Mouse (Mus musculus) neural tube, embryonic 13.5 days (tissue): Measurements from ENCODE around the gene Krt26. TPM values are rescaled to one million over a fixed set of nuclear protein-coding genes. Genes with fewer than 3 reads are reported as not detected.

Source experiments
- ATAC-seq: fragments of 200-750 bp; cut with Nextera tagmentation; 2 replicates; pipeline ENCODE4 v1.8.0; 2017; ENCODE audit warnings: low read depth, mild to moderate bottlenecking, moderate TSS enrichment, moderate library complexity
- H3K27ac ChIP-seq: fragments of 300-500 bp; sonication (generic); replicated peaks from 2 replicates; pipeline ENCODE4 v1.5.1; 2015; ENCODE audit warnings: moderate library complexity, mild to moderate bottlenecking, inconsistent platforms
- H3K27me3 ChIP-seq: fragments of 300-500 bp; sonication (generic); 2 replicates; pipeline ENCODE4 v1.6.1; 2015; ENCODE audit warnings: mild to moderate bottlenecking, inconsistent platforms
- H3K36me3 ChIP-seq: fragments of 300-500 bp; sonication (generic); 2 replicates; pipeline ENCODE4 v1.6.1; 2015; ENCODE audit warnings: mild to moderate bottlenecking, inconsistent platforms
- H3K4me1 ChIP-seq: fragments of 300-500 bp; sonication (generic); replicated peaks from 2 replicates; pipeline ENCODE4 v1.6.1; 2015; ENCODE audit warnings: inconsistent platforms
- H3K4me2 ChIP-seq: fragments of 300-500 bp; sonication (generic); 2 replicates; pipeline ENCODE4 v1.6.1; 2015; ENCODE audit warnings: inconsistent platforms, mild to moderate bottlenecking, moderate library complexity
- H3K4me3 ChIP-seq: fragments of 300-500 bp; sonication (generic); 2 replicates; pipeline ENCODE4 v1.5.1; 2015; ENCODE audit warnings: mild to moderate bottlenecking, inconsistent platforms
- H3K9ac ChIP-seq: fragments of 300-500 bp; sonication (generic); 2 replicates; pipeline ENCODE4 v1.6.1; 2015; ENCODE audit warnings: moderate library complexity, mild to moderate bottlenecking, inconsistent platforms
- H3K9me3 ChIP-seq: fragments of 300-500 bp; sonication (generic); 2 replicates; pipeline ENCODE4 v1.6.1; 2016; ENCODE audit warnings: inconsistent platforms
- WGBS: fragments of 180-500 bp; shearing (Covaris S2); methylation state at CpG from one replicate; pipeline ENCODE4 v1.1.7; 2015; 5-methylcytosine and 5-hydroxymethylcytosine counted together
- polyA plus RNA-seq: library from polyadenylated mRNA; unstranded; fragments of >200 nt; fragmentation: Nextera tagmentation; extraction: Ambion mirVana; gene quantifications from 2 replicates; pipeline ENCODE4 v1.2.1, GENCODE M21; 2015

The Krt26 gene
- polyA plus RNA-seq, 1 experiment from 2014 or later, result 0.25 TPM

GRCm38 (mm10) chr11:99281116-99281515 is 56.6 kb downstream of the Krt26 start:
- no peak overlapping the region for H3K4me3 ChIP-seq
- ATAC-seq, result no peak
- WGBS, result 85% methylated on average over 9 of the region's 9 CpGs
- H3K36me3 ChIP-seq, result no peaks in the 10 kb centered on the region
- H3K9me3 ChIP-seq, result no peaks in the 10 kb centered on the region
- H3K9ac ChIP-seq, result no peak overlapping the region
- no peak overlapping the region for H3K4me2 ChIP-seq
- no peak overlapping the region for H3K27ac ChIP-seq
- H3K27me3 ChIP-seq, result no peaks in the 10 kb centered on the region
- peaks cover 11% of the 10 kb centered on the region; the same call in 1 of the 2 replicates for H3K4me1 ChIP-seq

GRCm38 (mm10) chr11:99279986-99280385 is 57.8 kb downstream of the Krt26 start:
- no peak overlapping the region for H3K4me2 ChIP-seq
- no peak overlapping the region for H3K9ac ChIP-seq
- no peak for ATAC-seq

More at GRCm38 (mm10) chr11:99279986-99280385, 57.8 kb downstream of the Krt26 start:
- H3K4me3 ChIP-seq, result no peak overlapping the region
- no peaks in the 10 kb centered on the region for H3K9me3 ChIP-seq
- peaks cover 11% of the 10 kb centered on the region; the same call in 1 of the 2 replicates for H3K4me1 ChIP-seq
- no peaks in the 10 kb centered on the region for H3K36me3 ChIP-seq
- H3K27ac ChIP-seq, result no peak overlapping the region
- H3K27me3 ChIP-seq, result no peaks in the 10 kb centered on the region
- WGBS, result 69% methylated on average over 5 of the region's 5 CpGs

Other genes with a start within 250 kb of the Krt26 start
- 0.40 TPM in 1 of 2 replicates, not detected in the other for gene Tns4, start 248.7 kb downstream of the Krt26 start, polyA plus RNA-seq
- gene Ccr7, start 182.9 kb downstream of the Krt26 start, polyA plus RNA-seq, result not detected in 2 replicates
- gene Smarce1, start 106.9 kb downstream of the Krt26 start, polyA plus RNA-seq, result 319 and 376 TPM in 2 replicates
- 4.2 and 5.9 TPM in 2 replicates for gene Krt222, start 93.9 kb downstream of the Krt26 start, polyA plus RNA-seq
- gene Krt24, start 52.7 kb downstream of the Krt26 start, polyA plus RNA-seq, result 0.17 and 0.63 TPM in 2 replicates
- 0.19 and 0.22 TPM in 2 replicates for gene Krt25, start 15.0 kb downstream of the Krt26 start, polyA plus RNA-seq
- gene Krt27, start 13.1 kb upstream of the Krt26 start, polyA plus RNA-seq, result 0.25 and 0.32 TPM in 2 replicates
- gene Krt28, start 36.9 kb upstream of the Krt26 start, polyA plus RNA-seq, result 0.89 TPM in 1 of 2 replicates, not detected in the other
- gene Krt10, start 51.4 kb upstream of the Krt26 start, polyA plus RNA-seq, result 33.6 and 35.6 TPM in 2 replicates
- 0.13 TPM in 1 of 2 replicates, not detected in the other for gene Krt12, start 84.3 kb upstream of the Krt26 start, polyA plus RNA-seq
- gene Krt20, start 100.2 kb upstream of the Krt26 start, polyA plus RNA-seq, result 0.42 TPM in 1 of 2 replicates, not detected in the other
- gene Krt23, start 155.2 kb upstream of the Krt26 start, polyA plus RNA-seq, result 0.19 TPM in 1 of 2 replicates, not detected in the other
- gene Krt39, start 183.4 kb upstream of the Krt26 start, polyA plus RNA-seq, result not detected in 2 replicates
- not detected in 2 replicates for gene Krt40, start 205.2 kb upstream of the Krt26 start, polyA plus RNA-seq
- gene Krtap3-3, start 212.9 kb upstream of the Krt26 start, polyA plus RNA-seq, result not detected in 2 replicates
- not detected in 2 replicates for gene Krtap3-2, start 218.9 kb upstream of the Krt26 start, polyA plus RNA-seq
- not detected in 2 replicates for gene Gm11939, start 221.5 kb upstream of the Krt26 start, polyA plus RNA-seq
- gene Krtap3-1, start 228.7 kb upstream of the Krt26 start, polyA plus RNA-seq, result not detected in 2 replicates
- not detected in 2 replicates for gene Krtap1-5, start 243.1 kb upstream of the Krt26 start, polyA plus RNA-seq
- not detected in 2 replicates for gene Krtap1-4, start 245.7 kb upstream of the Krt26 start, polyA plus RNA-seq